Mouse (Mus musculus) brain, embryonic 14.5 days (tissue): ENCODE measurements around the gene Map2k3.

Experiments used
- CTCF ChIP-seq: fragments of 200-500 bp; IDR thresholded peaks from 2 replicates; pipeline ENCODE4 v1.5.1; 2012; ENCODE audit warnings: inconsistent platforms, mild to moderate bottlenecking, moderate library complexity, borderline replicate concordance; ENCODE audit not compliant: insufficient read depth, insufficient read length; ENCODE audit errors: extremely low read depth
- POLR2A ChIP-seq: fragments of 200-500 bp; IDR thresholded peaks from 2 replicates; pipeline ENCODE4 v1.6.1; 2012; ENCODE audit warnings: mild to moderate bottlenecking, inconsistent platforms, borderline replicate concordance; ENCODE audit not compliant: poor library complexity, insufficient read depth, insufficient read length, severe bottlenecking; ENCODE audit errors: extremely low read depth

- TF ChIP-seq POLR2A = no peak
- no peak for TF ChIP-seq CTCF
Measured at GRCm38 (mm10) chr11:60890286-60890685, 41.5 kb upstream of the Map2k3 start.
